Mouse (Mus musculus) testis, adult 2 months (tissue): ENCODE measurements around the gene Spock1. TPM values are rescaled to one million over a fixed set of nuclear protein-coding genes. Genes with fewer than 3 reads are reported as not detected.

Experiments
- H3K27ac ChIP-seq: fragments of 200-500 bp; 2 replicates; pipeline ENCODE4 v1.5.1; 2012; ENCODE audit warnings: low read depth, low read length; ENCODE audit not compliant: control insufficient read depth, insufficient read depth
- H3K27me3 ChIP-seq: fragments of 200-500 bp; 2 replicates; pipeline ENCODE4 v1.6.1; 2012; ENCODE audit warnings: mild to moderate bottlenecking, low read length, moderate library complexity; ENCODE audit not compliant: control insufficient read depth, insufficient read depth
- H3K36me3 ChIP-seq: fragments of 200-500 bp; 2 replicates; pipeline ENCODE4 v1.6.1; 2012; ENCODE audit warnings: mild to moderate bottlenecking, low read length; ENCODE audit not compliant: control insufficient read depth, insufficient read depth
- H3K4me1 ChIP-seq: fragments of 200-500 bp; 2 replicates; pipeline ENCODE4 v1.6.1; 2012; ENCODE audit warnings: low read length; ENCODE audit not compliant: control insufficient read depth, insufficient read depth
- H3K4me3 ChIP-seq: fragments of 200-500 bp; 2 replicates; pipeline ENCODE4 v1.5.1; 2012; ENCODE audit warnings: low read depth, mild to moderate bottlenecking, low read length, moderate library complexity, mixed read lengths; ENCODE audit not compliant: control insufficient read depth
- CTCF ChIP-seq: fragments of 200-500 bp; IDR thresholded peaks from 2 replicates; pipeline ENCODE4 v1.5.1; 2012; ENCODE audit warnings: low read depth, mild to moderate bottlenecking, inconsistent platforms, low read length, moderate library complexity; ENCODE audit not compliant: control insufficient read depth, insufficient read depth, insufficient replicate concordance
- POLR2A ChIP-seq: fragments of 200-500 bp; IDR thresholded peaks from 2 replicates; pipeline ENCODE4 v1.6.1; 2012; ENCODE audit warnings: low read depth, mild to moderate bottlenecking, inconsistent platforms, low read length, moderate library complexity; ENCODE audit not compliant: control insufficient read depth
- polyA plus RNA-seq: library from polyadenylated mRNA; depleted of rRNA; stranded (reverse); fragments of >200 nt; gene quantifications from 2 replicates; pipeline ENCODE4 v1.2.3, GENCODE M21; 2012

The Spock1 gene
- polyA plus RNA-seq, 1 experiment, result 0.70 TPM

DNA sequence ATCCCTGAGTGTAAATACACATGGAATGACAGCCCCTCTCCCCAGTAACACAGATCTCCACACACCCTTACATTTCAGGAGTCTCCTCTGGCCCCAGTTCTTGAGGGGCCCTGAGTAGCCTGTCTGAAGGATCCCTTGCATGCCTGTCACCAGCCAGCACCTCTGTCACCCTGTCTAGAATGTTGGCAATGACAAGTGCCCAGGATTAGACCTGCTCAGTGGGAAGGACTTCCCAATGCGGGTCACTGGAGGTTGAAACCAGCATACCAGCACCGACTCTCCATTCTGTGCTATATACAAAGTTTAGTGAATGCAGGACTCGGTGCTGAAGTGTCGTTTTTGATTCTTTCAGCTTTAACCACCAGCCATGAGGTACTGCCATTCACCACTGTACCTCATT is 266.5 kb downstream of the Spock1 start:
- Histone ChIP-seq H3K27me3 (no peaks in the 10 kb centered on the region), H3K27ac (no peak overlapping the region), H3K4me1 (no peaks in the 10 kb centered on the region), H3K4me3 (no peak overlapping the region), H3K36me3 (no peaks in the 10 kb centered on the region)
- no peak for TF ChIP-seq POLR2A
- TF ChIP-seq CTCF, result no peak

DNA sequence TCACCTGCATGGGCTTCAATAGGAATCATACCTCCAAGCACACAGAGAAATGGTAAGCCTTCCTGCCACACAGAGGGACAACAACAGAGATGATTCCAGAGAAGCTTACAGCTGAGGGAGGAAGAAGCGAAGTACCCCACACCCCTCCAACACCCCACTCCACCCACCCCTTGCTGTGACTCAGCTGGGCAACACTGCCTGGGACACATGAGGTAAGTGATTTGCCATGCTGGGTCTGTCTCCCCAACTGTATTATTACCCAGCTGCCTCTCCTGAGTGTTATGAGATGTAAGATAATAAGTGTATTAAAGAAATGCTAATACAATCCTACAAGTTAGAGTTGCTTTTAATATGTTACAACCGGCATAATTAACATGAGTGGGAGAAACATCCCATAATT is 267.2 kb downstream of the Spock1 start:
- Histone ChIP-seq H3K27me3 (no peaks in the 10 kb centered on the region), H3K27ac (no peak overlapping the region), H3K4me3 (no peak overlapping the region), H3K36me3 (no peaks in the 10 kb centered on the region), H3K4me1 (peaks cover 2% of the 10 kb centered on the region; the same call in 1 of the 2 replicates)
- no peak for TF ChIP-seq CTCF
- TF ChIP-seq POLR2A, result no peak

DNA sequence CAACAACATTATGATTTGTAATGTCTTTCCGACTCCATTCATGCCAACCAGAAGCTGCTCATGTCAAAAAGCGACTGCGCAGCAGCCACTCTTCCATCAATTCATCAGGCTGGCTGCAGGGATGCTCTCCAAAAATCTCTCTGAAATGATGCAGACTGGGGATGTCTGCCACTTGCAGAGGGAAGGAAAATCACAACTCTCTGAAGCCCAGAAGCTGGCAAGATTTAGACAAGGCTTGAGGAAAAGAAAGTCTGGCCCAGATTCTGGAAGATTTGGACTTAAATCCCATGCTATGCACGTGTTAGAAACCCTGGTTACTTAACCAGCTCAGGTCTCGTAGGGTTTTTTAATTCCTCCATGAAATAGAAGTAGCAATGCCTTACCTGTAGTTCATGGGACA is 269.3 kb downstream of the Spock1 start:
- TF ChIP-seq CTCF (no peak), POLR2A (no peak)
- H3K4me3 ChIP-seq, result no peak overlapping the region
- H3K27me3 ChIP-seq, result no peaks in the 10 kb centered on the region
- H3K27ac ChIP-seq, result no peak overlapping the region
- peaks cover 2% of the 10 kb centered on the region; the same call in 1 of the 2 replicates for H3K4me1 ChIP-seq
- no peaks in the 10 kb centered on the region for H3K36me3 ChIP-seq

DNA sequence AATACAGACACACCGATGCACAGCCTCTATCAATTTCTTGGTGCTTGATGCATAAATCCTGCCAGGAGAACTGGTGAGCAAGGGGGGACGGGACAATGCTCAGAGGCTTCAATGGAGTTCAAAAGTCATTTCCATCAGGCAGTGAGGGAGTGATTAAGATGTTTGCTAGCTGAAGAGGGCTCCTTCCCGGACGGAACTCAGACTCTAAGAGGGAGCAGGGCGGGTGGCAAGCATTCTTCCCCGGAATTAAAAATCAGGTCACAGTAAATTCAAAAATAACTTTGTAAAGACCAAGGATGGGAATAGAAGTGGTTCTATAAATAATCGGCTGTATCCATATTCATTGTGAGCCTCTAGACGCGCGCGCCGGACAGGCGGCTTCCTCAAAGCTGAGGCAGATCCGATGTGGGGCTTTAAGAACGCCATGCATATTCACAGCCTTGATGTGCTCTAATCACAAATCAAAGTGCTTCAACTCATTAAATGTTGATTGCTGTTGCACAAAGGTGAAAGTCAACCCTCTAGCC is 270.5 kb downstream of the Spock1 start:
- Histone ChIP-seq H3K4me3 (no peak overlapping the region), H3K27ac (no peak overlapping the region), H3K27me3 (no peaks in the 10 kb centered on the region), H3K36me3 (no peaks in the 10 kb centered on the region), H3K4me1 (peaks cover 2% of the 10 kb centered on the region; the same call in 1 of the 2 replicates)
- TF ChIP-seq CTCF (no peak), POLR2A (no peak)

DNA sequence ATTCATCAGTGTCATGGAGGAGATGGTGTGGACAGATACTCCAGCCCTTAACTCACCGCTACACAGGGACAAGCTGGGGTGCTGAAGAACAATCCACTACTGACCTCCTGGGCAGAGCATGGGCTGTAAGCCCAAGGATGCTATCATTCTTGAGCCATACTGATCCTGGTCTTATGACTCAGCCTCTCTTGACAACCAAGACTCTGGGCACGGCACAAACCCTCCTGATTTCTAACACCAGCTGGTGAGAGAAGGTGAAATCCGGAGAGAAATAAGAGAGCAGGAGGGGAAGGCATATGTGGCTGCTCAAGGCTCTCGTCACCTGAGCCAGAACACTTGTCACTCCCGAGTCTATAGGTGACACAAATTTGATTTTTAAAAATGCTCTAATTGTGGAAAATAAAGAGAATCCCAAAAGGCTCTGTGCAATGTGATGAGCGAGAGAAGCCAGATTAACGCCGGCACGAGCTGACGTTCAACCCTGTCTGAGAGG is 271.0 kb downstream of the Spock1 start:
- Histone ChIP-seq H3K4me3 (no peak overlapping the region), H3K4me1 (peaks cover 2% of the 10 kb centered on the region; the same call in 1 of the 2 replicates), H3K27ac (no peak overlapping the region), H3K27me3 (no peaks in the 10 kb centered on the region), H3K36me3 (no peaks in the 10 kb centered on the region)
- no peak for TF ChIP-seq CTCF
- TF ChIP-seq POLR2A, result no peak

DNA sequence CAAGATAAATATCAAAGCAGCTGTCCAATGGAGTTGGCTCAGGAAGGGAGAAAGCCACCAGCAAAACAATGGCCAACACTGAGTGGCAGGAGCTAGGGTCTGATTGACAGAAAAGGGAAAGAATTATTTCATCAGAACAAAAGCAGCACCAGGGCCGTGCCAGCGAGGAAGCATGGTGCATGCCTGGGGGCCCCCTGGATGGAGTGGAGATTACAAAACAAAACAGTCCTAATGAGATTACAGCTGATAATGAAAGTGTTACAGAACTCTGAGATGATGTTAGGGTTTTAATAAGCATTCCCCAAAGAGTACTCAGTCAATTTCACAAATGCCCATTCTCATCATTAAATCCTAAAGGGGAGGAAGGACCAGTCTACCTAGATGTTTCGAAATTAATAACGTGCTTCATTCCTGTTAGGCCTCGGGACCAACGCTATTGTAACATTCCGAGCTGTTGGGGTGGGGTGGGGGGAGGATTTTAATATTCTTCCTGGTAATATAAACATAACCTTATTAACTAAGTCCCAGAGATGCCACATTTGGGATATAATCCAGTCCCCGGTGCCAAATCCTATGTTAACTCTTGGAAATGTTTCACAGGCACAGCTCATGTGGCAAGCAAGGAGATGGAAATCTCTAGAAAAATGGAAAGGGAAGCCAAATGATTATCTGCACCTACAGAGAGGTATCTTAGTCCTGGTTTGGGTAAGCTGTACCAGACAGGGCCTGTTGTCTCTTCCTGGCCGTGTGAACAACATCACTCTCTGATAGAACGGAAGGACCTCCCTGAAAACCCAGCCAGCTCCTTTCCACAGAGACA is 271.7 kb downstream of the Spock1 start:
- Histone ChIP-seq H3K36me3 (no peaks in the 10 kb centered on the region), H3K27ac (no peak overlapping the region), H3K4me3 (no peak overlapping the region), H3K27me3 (no peaks in the 10 kb centered on the region), H3K4me1 (peaks cover 2% of the 10 kb centered on the region; the same call in 1 of the 2 replicates)
- TF ChIP-seq CTCF, result no peak
- no peak for TF ChIP-seq POLR2A

DNA sequence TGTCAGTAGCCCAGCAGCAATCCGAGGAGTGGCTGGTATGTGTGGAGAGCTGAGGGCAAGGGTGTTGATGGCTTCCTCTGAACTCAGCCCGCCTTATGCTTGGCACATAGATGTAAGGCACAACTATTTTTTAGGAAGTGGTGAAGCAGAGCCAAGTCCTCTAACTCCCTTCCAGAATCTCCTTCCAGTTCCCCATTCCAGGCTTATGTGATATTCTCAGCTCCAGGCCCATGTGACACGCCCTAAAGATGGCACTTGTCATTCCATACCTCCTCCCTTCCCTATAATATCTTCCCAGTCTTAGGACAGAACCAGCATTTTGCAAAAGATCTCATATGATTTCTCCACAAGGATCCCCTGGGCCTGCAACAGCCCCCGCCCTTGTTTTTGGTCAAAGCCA is 277.6 kb downstream of the Spock1 start:
- TF ChIP-seq POLR2A, result no peak
- TF ChIP-seq CTCF, result no peak
- Histone ChIP-seq H3K27me3 (no peaks in the 10 kb centered on the region), H3K36me3 (no peaks in the 10 kb centered on the region), H3K4me1 (no peaks in the 10 kb centered on the region), H3K27ac (no peak overlapping the region), H3K4me3 (no peak overlapping the region)
